Mouse (Mus musculus) cerebellum, postnatal 36 days (tissue): ENCODE measurements around the gene Kif1a.
A peak's percentile ranks its signal among the peaks of the same experiment; 100 is the strongest.

ENCODE experiments used
- DNase-seq, 2 experiments: peaks; one replicate each; pipeline ENCODE4 v3.0.0; 2021 to 2022; ENCODE audit warnings: mixed read lengths in 2 of 2

Gene Kif1a

DNA sequence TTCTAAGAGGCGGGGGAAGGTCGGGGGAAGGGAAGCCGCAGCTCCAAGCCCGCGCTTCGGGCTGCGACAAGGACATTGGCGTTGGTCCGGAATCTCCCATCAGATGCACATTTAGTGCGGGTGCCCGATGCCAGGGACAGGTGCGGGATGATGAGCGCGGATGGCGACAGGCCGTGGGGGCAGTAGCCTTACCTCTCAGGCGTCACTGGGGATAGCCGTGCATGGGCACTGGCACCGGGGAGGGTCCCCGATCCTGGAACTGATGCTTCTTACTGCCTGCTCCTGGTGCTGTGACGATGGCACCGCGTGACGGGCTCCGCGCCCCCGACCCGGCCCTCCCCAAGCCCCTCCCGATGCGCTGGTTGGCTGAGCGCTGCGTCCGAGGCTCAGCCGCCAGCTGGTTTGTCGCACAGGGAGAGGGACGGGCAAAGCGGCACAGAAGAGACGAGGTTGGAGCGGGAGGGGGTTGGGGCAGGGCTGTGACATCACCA lies at the start of gene Kif1a:
Gene Kif1a, minus strand, starts transcription at position 381 of the 491 bp plus-strand sequence.
- peak; percentile 83 to 90 for DNase-seq

DNA sequence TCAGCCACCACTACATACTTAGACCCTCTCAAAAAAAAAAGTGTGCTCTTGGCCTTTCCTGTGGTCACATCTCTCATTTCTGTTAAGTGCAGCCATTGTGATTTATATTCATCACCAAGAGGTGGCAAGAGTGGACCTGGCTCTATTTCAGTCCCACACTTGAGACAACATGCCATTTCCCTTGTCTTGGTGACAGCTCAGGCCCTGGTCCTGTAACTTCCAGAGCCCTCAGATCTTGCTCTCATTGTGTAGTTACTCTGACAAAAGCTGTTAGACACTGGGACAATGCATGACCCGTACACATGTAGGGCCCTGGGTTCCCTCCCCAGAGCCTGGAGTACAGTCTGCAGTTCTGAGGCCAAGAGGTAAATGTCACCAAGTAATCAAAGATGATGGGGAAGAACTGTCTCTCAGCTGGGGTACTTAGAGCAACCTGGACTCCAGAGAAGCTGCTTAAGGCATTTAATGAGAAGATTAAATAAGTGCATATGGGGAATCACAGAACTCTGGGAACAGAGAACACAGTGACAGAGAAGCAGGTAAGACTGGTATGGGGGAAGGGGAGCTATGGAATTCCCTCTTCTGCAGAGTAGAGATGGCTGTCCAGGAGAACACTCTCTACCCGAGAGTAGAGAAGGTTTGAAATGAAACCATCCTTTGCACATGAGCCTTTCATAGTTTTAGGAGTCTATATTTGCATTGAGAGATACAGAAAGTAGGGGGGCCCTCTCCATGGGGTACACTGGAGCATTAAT lies 49.3 kb upstream of the Kif1a start:
- no peak for DNase-seq

DNA sequence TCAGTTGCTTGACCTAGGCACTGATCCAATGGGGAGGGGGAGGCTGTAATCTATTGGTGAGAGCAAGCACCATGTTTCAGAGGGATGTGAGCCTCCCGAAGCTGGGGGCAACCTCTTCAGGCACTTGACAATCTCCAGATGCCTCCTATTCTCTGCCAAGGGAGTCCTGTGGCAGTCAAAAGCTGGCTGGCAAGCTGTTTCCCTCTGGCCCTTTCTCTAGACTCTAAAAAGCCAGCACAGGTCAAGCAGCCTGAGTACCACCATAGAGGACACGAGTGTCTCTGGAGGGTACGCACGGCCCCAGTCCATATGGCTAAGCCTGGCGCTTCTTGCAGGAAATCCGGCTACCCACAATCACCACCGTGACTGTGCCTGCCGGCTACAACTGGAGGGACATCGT lies 42.4 kb upstream of the Kif1a start:
- no peak for DNase-seq

GRCm38 (mm10) chr1:93142871-93143270 lies 41.1 kb upstream of the Kif1a start:
- DNase-seq: no peak

- no peak for DNase-seq
Measured at GRCm38 (mm10) chr1:93139713-93140112, 38.0 kb upstream of the Kif1a start.

DNA sequence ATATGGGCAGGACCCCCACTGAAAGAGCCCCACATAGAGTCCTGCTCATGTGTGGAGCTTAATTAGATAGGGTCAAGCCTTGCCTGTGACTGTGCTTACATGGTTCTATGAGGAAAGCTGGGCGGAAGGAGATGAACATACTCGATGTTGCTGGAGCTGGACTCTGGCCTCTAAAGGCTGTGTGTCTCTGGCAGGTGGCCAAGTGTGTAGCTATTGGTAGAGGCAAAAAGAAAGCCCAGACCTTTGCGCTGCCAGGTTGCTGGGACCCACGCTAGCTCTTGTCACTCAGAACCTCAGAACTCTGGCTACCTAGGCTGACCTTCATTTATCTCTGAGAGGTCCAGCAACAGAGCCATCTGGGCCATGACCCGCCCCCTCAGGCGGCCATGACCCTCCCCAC lies 36.8 kb upstream of the Kif1a start:
- DNase-seq: no peak

DNA sequence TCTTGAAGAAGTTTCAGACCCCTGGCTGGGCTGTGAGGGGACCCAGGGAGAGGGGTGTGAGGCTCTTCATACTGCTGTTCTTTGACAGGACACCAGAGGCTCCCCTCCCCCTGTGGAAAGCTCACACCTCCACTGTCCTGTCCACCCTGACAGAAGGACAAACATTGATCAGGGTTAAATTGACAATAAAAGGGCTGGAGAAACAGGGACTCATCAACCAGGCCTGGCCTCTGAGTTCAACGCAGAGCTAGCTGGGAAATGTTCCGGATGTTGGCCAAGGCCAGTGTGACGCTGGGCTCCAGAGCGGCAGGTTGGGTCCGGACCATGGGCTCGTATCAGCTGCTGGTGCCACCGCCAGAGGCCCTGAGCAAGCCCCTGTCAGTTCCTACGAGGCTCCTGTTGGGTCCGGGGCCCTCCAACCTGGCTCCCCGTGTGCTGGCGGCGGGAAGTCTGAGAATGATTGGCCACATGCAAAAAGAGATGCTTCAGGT lies 33.3 kb upstream of the Kif1a start, which contains the start of gene Agxt:
Gene Agxt, plus strand, starts transcription at position 205 of the 491 bp plus-strand sequence.
- no peak for DNase-seq

- no peak for DNase-seq
Measured at GRCm38 (mm10) chr1:93132676-93133075, 30.9 kb upstream of the Kif1a start.

DNA sequence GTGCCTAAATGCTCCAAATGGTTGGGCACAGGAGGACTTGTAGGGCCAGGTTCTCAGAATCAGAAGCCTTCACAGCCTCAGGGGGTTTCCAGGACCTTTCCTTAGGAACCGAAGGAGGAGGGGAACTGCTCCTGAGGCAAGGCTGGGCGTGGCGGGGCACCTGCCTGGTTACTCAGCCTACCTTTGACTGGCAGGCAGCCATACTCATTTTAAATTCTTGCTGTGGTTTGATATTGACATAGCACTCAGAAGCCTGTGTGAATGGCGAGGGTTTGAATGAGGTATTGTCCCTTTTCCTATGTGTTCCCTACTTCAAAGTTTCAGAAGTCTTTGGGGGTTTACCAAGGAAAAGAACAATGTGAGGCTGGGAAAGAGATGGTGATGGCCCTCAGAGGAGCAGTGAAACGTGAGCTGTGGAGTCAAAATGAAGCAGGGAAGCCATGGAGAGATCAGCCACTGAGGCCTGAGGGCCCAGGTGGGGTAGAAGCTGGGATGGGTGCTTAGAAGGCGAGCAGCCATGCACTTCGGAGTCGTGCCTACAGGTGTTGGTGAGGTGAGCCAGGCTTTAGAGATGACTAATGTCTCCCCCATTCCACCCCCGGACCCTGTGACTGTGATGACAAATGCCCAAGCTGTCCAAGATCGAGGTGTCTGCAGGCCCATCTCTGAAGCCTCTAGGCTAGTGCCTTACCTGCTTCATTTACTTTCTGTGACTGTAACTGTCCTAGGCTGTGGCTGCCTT lies 28.7 kb upstream of the Kif1a start:
- no peak for DNase-seq

GRCm38 (mm10) chr1:93128710-93129349 lies 27.1 kb upstream of the Kif1a start:
- DNase-seq: peak; percentile 69 to 70

GRCm38 (mm10) chr1:93128209-93128608 lies 26.5 kb upstream of the Kif1a start:
- no peak for DNase-seq

GRCm38 (mm10) chr1:93125256-93125655 lies 23.5 kb upstream of the Kif1a start:
- DNase-seq: no peak

GRCm38 (mm10) chr1:93124066-93124465 lies 22.3 kb upstream of the Kif1a start:
- DNase-seq: no peak

GRCm38 (mm10) chr1:93123179-93123854 lies 21.6 kb upstream of the Kif1a start:
- DNase-seq: no peak

GRCm38 (mm10) chr1:93118816-93119215 lies 17.1 kb upstream of the Kif1a start:
- DNase-seq: no peak

GRCm38 (mm10) chr1:93115471-93115870 lies 13.7 kb upstream of the Kif1a start:
- DNase-seq: no peak

- DNase-seq: peak; percentile 69 to 75
Measured at GRCm38 (mm10) chr1:93114713-93115463, 13.1 kb upstream of the Kif1a start.

GRCm38 (mm10) chr1:93102700-93103099 lies 949 bp upstream of the Kif1a start:
- no peak for DNase-seq

- DNase-seq: peak; percentile 64
Measured at GRCm38 (mm10) chr1:93100576-93101491, 917 bp downstream of the Kif1a start.

GRCm38 (mm10) chr1:93100243-93100575 lies 1.5 kb downstream of the Kif1a start:
- DNase-seq: peak in 1 of 2 experiments; percentile 49

DNA sequence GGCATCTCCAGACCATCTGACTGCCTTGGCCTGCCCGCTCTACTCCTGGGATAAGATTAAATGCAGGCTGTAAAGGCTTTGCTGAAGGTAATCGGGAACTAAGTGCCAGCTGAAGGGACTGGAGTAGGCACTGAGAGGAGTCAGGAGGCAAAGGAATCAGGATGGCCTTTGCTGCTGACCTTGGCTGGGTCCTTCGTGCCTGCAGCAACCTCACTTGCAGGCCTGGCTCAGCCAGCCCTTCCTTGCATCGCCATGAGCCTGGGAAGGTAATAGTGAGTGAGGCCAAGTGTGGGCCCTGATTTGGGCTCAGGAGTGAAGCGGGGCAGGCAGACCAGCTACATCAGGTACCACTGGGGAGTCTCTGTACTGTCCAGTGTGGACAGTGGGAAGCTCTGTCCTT lies 2.8 kb downstream of the Kif1a start:
- DNase-seq: no peak
